Mouse (Mus musculus) right cerebral cortex, postnatal 10 days (tissue): ENCODE measurements at regions not wholly inside any gene's neighbourhood (a gene's known extent, or its start where the extent isn't known, plus 50 kb on each side); places are given as distances from the start of the nearest gene placed in this dataset.

Experiments used
- DNase-seq, 2 experiments: peaks; one replicate each; pipeline ENCODE4 v3.0.0; 2021; ENCODE audit warnings: low spot score in 2 of 2

DNA sequence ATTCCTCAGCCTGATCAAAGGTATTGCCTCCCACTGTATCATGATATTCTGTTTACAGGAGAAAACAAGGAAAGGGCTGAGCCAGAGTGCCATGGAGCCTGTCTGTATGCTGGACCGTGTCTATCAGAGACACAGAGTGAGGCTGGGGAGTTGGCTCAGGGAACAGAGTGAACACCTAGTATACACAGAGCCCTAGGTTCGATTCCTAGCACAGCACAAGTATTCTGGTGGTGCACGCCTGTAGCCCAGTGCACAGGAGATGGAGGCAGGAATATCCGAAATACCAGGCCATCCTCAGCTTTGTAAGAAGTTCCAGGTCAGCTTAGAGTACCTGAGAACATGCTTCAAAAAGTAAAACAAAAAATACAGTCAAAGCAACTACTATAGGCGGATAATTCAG is 237.2 kb upstream of the Adgrl2 start:
- no peak for DNase-seq

DNA sequence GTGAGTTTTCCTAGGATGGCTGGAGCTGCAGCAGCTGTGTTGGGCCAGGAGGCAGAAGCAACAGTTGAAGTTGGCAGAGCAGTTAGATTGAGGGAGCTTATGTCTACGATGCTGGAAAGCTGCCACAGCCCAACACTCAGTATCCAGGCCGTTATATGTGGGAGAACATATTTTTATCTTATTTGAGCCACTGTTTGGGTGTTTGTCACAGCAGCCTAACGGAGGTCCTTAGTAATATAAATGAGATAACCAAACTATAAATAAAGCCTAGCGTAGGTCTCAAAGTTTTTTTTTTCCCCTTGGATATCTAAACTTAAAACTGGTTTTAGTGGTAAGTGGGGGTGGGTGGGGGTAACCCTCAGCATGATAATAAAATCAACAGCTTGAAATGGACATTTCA is 236.4 kb upstream of the Adgrl2 start:
- peak in 1 of 2 experiments; percentile 52 for DNase-seq

DNA sequence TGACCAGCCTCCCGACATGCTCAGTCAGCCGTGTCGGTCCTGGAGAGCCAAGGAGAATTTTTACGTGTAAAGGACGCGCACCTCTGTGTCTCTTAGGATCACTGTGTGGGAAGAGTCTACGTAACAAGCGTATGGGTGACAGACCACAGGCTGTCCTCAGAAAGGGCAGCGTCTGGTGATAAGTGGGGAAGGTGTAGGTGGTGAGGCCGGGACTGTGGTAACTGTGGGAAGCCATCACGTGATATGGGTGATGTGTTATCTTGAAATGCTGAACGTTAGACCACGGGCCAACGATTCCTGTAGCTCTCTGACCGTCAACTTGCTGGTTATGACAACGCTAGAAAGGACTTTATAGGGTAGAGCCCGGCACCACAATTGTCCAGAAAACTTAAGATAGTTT is 235.3 kb upstream of the Adgrl2 start:
- no peak for DNase-seq

DNA sequence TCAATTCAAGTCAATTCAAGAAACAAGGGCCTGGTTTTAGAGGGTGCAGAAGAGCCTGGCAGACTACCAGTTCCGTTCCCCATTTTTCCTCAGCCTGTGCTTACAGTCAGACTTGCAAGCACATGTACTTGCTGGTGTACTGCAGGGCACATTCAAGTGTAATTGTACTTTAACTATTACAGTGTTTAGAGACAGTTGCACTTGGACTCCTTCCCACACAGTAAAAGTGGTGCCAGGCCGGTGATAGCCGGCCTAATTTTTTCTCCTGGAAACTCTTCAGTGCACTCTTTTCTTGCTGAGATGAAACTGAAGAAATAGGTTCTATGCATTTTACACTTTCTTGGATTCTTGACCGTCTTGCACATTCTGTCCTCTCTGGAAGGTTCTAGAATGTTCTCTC is 233.9 kb upstream of the Adgrl2 start:
- no peak for DNase-seq

DNA sequence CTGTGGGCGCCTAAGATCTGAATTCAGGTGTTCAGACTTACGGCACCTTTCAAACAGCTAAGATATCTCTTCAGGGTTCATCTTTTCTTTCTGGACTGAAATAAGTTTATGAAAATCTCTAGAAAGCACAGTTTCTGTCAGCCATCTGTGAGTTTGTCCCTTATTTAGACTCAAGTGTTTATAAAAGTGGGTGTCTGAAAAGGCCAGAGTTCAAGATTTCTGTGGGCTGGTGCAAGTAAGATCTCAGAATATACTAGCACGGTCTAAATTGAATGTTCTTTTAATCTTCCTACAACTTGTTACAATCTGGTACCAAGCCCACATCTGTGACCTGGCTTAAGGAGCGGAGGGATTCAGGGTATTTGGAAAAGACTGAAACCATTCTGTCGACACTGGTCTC is 233.4 kb upstream of the Adgrl2 start:
- DNase-seq: no peak

DNA sequence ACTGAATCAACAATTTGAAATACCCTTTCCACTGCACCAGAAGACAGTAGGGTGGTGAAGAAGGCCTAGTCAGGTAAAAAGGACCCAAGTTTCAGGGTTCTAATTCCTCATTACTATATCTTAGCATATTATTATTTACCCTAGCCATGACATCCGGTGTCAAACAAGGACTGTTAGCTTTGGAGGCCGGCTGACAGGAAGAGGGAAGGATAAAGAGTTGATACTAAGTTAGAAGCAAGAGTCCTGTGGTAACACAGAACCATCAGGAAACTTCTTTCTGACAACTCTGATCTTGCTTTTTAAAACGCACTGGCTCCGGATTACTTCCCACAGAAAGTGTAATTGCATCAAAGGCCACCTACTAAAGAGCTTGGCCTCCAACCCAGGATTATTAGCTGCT is 230.6 kb upstream of the Adgrl2 start:
- no peak for DNase-seq

DNA sequence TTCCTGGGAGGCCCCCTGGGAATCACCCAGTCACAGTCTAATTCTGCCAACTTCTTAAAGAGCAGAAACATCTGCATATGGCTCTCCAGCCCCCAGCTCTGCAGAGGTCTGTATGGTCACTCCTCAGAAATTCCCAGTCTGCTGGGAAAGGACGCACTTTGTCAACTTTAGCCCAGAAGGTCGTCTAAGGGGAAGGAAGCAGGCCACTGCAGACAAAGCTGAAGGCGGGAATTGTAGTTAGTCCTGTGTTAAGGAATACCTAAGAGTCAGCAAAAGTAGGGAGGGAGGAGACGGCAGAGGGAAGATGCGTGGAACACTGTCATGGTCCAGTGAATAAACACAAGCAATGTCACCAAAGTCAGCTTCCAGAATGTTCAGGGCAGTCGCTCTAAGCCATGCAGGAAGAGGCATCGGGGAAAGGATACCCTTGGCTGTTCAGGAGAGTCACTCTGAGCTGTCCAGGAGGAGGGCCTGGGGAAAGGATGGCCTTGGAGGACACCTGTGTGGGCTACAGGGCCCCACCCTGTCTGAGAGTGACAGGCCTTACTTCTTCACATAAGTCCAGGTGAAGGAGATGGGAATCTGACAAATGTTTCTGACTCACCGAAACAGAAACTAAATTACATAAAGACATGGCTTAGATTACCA is 230.1 kb upstream of the Adgrl2 start:
- no peak for DNase-seq

DNA sequence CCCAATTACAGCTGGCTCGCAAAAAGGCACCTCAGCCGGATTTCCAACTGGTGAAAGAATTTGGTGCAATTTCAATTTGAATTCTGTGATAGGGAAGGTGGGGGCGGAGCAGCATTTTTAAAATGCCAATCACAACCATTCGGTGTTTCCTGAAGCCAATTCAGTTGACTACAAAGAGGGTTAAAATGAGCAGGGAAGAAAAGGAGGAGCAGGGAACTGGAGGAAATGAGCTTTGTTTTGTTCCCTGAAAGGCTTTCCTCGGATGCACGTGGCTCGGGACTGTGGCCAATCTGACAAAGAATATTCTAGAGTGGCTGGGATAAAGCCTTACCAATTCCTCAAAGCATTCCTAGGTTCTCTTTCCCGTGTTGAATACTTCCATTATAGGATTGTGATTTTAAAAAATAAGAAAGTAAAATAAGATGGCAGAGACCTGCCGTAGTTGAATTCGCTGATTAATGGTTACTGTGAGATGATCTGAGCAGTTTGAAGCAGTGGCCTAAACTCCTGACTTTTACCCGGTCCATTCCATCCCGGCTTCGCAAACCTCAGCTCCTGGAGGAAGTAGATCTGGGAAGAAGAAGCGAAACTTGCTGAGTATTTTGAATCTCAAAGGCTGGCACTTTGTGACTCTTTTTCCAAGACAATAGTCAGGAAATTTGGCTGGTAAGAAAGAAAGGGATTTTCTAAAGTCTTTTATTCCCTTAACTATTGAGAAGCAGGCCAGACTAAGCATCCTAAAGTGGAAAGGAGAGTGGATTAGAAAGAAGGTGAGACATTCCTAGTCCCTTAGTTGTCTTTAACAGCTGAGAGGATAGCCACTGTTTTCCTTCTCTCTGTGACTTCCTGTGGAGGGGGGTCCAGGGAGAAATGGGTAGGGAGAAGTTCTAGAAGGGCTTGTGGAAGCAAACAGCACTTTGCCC is 229.3 kb upstream of the Adgrl2 start:
- no peak for DNase-seq

DNA sequence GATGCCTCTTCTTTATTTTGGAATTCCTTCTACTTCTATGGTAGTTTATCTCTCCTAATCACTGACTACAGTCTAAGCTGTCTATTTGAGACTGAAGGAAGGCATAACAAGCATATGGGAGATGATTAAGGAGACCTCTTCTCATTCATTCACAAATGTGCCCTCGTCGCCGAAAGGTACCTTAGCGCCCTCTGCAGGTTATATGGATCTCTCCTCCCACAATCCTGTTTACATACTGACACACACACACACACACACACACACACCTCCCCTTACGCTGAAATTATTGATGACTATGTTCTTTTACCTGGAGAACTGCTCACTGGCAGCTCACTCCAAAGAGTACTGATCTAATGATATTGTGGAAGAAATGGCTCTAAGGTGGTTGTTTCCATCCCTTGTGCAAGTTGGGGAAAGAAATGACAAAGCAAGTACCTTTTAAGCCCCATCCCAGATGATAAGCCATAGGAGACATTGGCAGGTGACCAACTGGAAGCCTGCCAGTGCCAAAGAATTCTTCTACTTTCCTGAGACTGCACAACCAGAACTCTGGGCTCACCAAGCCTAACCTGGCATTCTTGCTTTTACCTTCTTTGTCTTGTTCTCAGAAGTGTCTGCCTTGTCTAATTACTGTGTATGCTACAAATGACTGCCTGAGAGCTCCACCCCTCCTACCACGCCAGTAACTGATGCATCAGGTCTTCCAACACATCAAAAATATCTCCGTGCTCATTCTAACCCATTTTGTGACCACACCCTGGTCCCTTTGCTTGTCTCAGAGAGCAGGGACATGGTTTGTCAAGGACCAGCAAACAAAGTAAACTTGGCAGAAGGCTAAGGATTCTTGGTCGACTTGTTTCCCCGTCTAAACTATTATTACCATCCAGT is 227.8 kb upstream of the Adgrl2 start:
- DNase-seq: no peak

DNA sequence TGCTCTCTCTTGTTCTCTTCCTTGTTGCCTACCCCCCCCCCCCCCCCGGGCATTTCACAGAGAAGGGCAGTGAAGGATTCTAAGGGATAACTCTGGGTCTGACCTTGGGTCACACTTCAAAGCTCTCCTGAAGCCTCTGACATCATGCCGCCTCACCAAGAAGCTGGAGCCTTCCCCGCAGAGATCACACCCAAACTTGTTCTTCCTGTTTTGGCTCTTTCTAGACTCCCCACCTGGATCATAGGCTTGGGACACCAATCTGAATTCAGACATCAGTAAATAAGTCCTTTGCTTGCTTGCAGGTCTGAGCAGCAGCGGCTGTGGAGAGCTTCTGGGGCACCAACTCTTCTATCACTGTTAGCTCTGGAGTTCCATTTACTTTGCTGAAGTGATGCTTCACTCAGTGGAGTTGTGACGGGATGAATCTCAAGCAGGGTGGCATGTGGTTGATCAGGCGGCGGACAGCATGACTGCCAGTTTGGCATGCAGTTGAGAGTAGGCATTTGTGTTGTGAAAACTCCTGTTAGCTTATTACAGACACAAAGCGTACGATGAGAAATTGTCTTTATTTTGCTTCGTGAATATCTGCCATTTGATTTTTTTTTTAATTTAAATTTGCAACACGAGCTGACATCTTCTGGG is 226.5 kb upstream of the Adgrl2 start:
- DNase-seq: no peak

DNA sequence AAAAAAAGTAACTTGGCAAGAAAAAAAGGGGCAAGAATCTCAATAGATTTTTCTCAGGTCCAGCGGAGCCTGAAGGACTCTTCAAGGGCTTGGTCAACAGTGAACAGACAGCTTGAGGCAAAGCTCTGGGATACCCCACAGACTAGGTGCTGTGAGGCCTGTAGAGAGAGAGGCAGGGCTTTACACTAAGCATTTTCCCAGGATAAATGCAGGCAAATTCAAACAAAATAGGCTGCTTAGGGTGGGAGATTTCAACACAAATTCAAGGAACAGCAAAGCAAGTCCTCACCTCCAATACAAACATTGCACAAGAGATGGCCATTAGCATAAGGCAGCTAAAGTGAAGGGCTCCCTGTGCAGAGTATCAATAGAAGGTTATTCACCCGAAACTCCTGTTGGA is 225.3 kb upstream of the Adgrl2 start:
- no peak for DNase-seq

DNA sequence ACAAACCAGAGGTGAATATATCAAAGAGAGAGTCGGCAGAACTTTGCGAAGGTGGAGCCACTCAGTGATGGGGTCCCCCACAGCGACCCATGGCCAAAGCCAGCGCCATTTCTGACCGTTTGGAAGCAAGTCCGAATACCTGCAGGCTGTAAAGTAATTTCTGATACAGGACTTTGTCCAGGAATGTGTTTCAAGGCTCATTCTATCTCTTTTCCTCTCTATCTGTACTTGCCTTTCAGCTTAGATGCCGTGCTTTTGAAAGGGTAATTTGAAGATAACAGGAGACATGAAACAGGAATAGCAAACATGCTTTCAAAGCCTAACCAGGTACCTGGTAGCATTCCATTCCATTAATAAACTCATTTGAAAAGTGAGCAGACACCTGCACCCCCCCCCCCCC is 221.6 kb upstream of the Adgrl2 start:
- DNase-seq: no peak

DNA sequence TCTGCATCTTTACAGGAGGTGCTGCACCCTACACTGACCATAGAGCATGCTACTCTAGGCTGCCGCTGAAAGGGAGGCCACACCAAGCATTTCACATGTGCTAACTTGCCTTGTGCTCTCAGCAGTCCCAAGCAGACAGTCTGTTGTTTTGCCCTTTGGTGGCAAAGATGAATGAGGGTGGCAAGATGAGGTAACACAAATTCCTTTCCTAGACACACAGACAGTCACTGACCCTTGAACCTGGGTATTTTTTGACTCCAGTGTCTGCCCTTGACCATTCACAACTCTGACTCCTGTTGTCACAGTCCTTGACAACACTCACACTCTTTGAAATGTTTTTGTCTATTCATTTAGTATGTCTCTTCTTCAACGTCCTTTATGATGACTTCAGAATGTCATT is 218.9 kb upstream of the Adgrl2 start:
- DNase-seq: no peak

DNA sequence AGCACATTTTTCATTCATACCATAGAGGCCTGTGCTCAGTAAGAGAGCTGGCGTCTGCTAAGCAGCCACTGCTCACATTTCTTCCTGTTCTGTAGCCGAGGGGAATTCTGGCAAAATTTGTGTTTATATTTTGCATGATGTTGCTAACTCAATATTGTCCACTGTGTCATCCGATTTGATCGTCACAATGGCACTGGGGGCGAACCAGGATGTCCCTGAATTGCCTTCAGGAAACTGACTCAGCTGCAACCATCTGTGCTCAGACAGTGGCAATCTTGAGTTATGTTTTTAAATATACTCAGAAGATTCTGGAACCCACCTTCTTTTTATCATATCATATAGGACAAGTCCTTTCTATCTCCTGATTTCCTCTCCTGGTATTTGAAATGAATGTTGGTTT is 213.1 kb upstream of the Adgrl2 start:
- no peak for DNase-seq

DNA sequence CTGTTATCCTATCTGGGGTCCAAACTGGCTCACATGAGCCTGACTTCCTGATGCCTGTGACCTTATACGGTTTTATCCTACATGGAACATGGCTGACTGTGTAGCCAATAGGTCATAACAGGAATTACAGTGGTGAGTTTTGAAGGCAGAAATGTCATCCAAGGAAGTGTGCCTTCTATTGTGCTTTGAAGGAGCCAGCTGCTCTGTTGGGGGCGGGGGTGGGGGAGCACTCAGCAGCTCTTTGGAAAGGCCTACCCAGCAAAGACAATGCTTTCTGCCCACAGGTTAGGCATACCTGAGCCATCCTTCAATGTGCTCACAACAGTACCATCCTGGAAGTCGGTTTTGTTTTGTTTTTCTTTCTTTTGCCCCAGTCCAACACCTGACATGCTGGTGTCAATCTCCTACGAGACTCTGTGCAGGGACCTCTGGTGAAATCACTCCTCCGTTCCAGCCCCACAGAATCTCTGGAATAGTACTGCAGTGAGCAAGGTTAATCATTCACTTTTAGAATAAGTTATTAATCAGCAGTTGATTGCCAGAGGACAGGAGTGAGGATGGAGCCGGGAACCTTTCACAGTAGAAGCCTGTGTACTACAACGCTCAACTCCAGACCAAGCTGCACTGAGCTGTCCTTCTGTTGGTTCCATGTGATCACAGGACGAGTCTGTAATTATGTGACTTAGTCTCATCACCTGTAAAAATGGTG is 206.3 kb upstream of the Adgrl2 start:
- no peak for DNase-seq

DNA sequence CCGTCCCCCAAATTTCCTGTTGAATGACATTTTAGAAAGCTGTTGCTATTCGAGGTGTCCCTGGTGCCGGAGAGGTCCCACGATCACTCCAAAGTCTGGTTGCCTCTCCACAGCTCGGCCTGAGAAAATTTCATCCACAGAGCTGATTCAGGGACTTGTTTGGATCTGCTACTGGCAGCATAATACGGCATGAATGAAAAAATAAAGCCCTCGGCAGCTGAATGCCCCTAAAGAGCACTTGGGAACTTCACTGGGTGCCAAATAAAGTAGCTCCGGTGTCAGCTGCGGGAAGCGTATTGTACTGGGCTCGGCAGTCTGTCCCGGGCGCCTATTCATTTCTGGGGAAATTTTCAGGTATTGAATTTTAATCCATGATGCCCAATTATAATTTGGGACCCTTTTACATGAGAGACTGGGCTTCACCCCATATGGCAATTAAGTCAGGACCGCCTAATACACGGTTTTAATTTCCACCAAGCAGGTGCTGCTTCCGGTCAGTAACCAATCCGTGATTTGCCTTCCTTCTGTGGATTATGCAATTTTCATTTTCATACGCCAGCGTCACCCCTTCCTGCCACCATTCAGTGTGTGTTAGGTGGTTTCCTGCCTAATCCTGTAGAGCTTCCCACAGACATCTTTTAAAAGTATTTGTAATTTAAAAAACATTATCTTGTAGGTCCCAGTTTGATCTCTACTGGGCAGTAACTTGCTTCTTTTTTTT is 200.7 kb upstream of the Adgrl2 start:
- no peak for DNase-seq

DNA sequence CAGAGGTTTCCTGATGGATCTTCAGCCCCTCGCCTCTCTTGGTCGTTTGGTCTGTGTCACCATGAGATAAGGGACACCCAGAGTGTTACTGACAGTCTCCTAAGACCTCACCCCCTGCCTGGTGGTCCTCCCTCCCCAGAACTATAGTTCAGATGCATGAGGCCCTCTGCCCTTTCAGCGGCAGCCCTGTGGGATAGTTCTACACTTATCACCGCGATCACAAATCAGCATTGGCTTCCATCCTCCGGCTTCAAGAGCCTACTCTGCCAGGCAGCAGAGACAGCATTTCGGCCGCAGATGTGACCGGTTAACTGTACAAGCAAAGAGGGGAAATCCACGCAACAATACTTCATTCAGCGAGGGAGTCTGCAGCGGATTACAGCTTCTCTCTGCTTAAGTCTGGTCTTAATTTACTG is 193.8 kb upstream of the Adgrl2 start:
- DNase-seq: no peak

DNA sequence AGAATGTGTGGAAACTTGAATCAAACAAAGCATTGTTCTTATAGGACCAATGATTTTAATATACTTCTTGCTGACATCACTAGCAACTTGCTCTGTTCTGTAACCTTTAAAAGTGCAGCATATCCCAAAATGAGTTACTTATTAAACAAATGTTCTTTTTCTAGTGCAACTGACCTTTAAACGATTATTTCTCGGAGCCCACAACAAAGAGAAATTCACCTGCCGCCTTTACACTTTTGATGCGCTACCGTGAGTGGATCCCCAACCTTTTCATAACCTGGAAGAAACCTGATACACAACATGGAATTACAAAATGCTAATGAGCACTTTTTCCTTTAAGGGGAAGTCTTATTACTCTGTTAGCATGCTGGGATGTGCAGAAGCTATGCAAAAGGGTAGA is 191.7 kb upstream of the Adgrl2 start:
- no peak for DNase-seq

DNA sequence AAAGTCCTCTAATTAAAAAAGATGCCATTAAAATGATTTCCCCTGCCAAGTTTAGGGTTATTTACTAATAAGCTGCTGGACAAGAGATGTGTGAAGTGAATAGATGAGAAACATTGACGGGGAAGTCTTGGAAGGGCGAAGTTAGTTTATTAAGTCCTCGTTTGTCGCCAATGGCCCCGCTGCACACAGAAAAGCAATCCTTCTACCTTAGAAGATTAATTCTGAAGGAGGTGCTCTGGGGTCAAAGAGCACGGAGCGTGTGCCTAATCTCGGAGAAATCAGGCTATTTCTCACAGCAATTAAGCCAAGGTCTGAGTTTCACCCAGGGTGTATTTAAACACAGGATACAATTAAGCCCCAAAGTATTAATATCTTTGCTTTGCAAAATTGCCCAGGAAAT is 189.8 kb upstream of the Adgrl2 start:
- DNase-seq: no peak

DNA sequence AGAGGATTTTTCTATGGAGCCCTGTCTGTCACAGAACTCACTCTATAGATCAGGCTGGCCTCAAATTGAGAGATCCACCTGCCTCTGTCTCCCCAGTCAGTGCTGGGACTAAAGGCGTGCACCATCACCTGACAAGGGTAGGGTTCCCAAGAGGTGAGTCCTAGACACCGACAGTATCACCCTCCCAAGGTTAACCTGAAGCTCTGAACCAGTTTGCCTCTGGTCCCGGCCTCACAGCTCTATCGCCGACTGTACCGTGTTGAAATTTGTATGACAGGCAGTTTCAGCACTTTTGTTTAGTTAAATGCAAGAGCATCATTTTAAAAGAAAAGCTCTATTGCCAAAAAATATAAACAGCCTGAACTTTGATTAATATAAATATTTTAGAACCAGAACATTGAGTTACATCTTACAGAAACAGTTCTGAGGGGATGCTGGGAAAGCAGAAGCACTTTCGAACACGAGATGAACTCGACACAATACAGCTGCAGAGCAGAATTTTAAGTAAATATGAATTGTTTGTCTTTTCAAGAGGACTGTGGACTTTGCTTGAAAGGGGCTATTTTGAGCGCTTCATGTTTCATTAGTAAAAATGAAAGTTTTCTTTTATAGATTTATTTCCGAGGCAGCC is 189.2 kb upstream of the Adgrl2 start:
- DNase-seq: no peak
